Mouse (Mus musculus) embryonic facial prominence, embryonic 14.5 days (tissue): ENCODE results near the gene Rhob. TPM values are rescaled to one million over a fixed set of nuclear protein-coding genes. Genes with fewer than 3 reads are reported as not detected.
A peak's percentile ranks its signal among the peaks of the same experiment; 100 is the strongest.

Experiments used
- ATAC-seq: fragments of 200-750 bp; cut with Nextera tagmentation; 2 replicates; pipeline ENCODE4 v1.8.0; 2017; ENCODE audit warnings: low read depth, moderate number of reproducible peaks, moderate TSS enrichment
- DNase-seq: peaks from one replicate; pipeline ENCODE4 v3.0.0-alpha.2; 2015; ENCODE audit warnings: low spot score
- H3K27ac ChIP-seq: fragments of 300-500 bp; sonication (generic); replicated peaks from 2 replicates; pipeline ENCODE4 v1.5.1; 2014; ENCODE audit warnings: low read depth, mild to moderate bottlenecking, low read length, moderate library complexity
- H3K27me3 ChIP-seq: fragments of 300-500 bp; sonication (generic); replicated peaks from 2 replicates; pipeline ENCODE4 v1.6.1; 2014; ENCODE audit warnings: low read length; ENCODE audit not compliant: control insufficient read depth, insufficient read depth
- H3K36me3 ChIP-seq: fragments of 300-500 bp; sonication (generic); 2 replicates; pipeline ENCODE4 v1.6.1; 2014; ENCODE audit warnings: low read length, mixed read lengths; ENCODE audit not compliant: control insufficient read depth, insufficient read depth
- H3K4me1 ChIP-seq: fragments of 300-500 bp; sonication (generic); 2 replicates; pipeline ENCODE4 v1.6.1; 2014; ENCODE audit warnings: antibody characterized with exemption, low read length; ENCODE audit not compliant: control insufficient read depth, insufficient read depth
- H3K4me2 ChIP-seq: fragments of 300-500 bp; sonication (generic); 2 replicates; pipeline ENCODE4 v1.6.1; 2014; ENCODE audit warnings: low read depth, mild to moderate bottlenecking, low read length, moderate library complexity, mixed read lengths
- H3K4me3 ChIP-seq: fragments of 300-500 bp; sonication (generic); 2 replicates; pipeline ENCODE4 v1.5.1; 2014; ENCODE audit warnings: low read depth, mild to moderate bottlenecking, low read length
- H3K9ac ChIP-seq: fragments of 300-500 bp; sonication (generic); 2 replicates; pipeline ENCODE4 v1.6.1; 2014; ENCODE audit warnings: low read depth, mild to moderate bottlenecking, low read length, moderate library complexity, mixed read lengths
- H3K9me3 ChIP-seq: fragments of 300-500 bp; sonication (generic); 2 replicates; pipeline ENCODE4 v1.6.1; 2016; ENCODE audit warnings: low read length; ENCODE audit not compliant: control insufficient read depth
- WGBS: fragments of 180-500 bp; shearing (Covaris S2); extraction: QIAGEN DNeasy Blood & Tissue Kit; methylation state at CpG from one replicate; pipeline ENCODE4 v1.1.7; 2014; 5-methylcytosine and 5-hydroxymethylcytosine counted together
- polyA plus RNA-seq: library from polyadenylated mRNA; unstranded; fragments of >200 nt; fragmentation: Nextera tagmentation; extraction: Ambion mirVana; gene quantifications from 2 replicates; pipeline ENCODE4 v1.2.1, GENCODE M21; 2014

Gene Rhob
- 72.8 and 76.8 TPM in 2 replicates for polyA plus RNA-seq

DNA sequence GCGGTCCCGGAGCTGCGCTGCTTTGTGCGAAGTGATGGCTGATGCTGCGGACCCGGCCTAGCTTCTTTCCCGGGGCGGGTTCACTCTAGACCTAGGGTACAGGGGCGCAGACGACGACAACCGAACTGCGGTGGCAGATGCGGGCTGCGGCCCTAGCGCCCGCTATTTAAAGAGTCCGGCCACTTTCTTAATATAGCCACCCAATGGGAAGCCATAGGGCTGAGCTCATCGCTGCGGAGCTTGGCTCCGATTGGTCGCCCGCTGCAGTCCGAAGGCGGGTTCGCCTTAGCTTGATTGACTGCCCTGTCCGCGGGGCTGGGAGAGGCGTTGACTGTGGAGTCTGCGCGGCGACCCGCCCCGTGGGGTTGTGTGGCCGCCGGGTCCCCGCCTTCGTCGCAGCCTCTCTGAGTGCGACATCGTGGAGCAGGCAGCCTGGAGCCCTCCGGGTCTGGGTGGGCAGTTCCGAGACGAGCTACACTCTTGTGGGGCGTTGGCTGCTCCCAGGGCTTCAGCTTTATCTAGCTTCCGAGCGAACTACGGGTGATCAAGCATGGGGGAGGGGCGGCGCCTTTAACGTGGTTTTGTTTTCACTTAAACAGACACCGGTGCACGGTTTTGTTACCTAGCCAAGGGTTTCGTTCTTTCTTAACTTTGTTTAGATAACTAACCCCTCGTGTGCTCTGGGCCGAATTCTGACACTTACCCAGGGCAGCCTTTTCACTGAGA, at the start of gene Rhob:
Gene Rhob (minus strand): TSS at position 139 of the 726 bp plus-strand sequence.
- DNase-seq, result peak; percentile 99
- H3K4me2 ChIP-seq, result peak within 1 kb of the TSS; percentile 91
- no peaks in the 10 kb centered on the region for H3K27me3 ChIP-seq
- WGBS, result under 1% methylated on average over 46 of the region's 56 CpGs
- H3K36me3 ChIP-seq, result no peaks in the 10 kb centered on the region
- peak; percentile 97 for ATAC-seq
- H3K4me3 ChIP-seq, result peak within 1 kb of the TSS; percentile 93
- peaks cover 28% of the 10 kb centered on the region for H3K4me1 ChIP-seq
- peak within 1 kb of the TSS; percentile 100 for H3K9ac ChIP-seq
- peak within 1 kb of the TSS; percentile 100 for H3K27ac ChIP-seq
- H3K9me3 ChIP-seq, result no peaks in the 10 kb centered on the region

GRCm38 (mm10) chr12:8547357-8547756, 47.5 kb upstream of the Rhob start:
- Histone ChIP-seq H3K4me1 (no peaks in the 10 kb centered on the region), H3K4me3 (no peak overlapping the region), H3K4me2 (no peak overlapping the region), H3K27me3 (no peaks in the 10 kb centered on the region), H3K36me3 (no peaks in the 10 kb centered on the region), H3K9ac (no peak overlapping the region), H3K27ac (no peak overlapping the region), H3K9me3 (no peaks in the 10 kb centered on the region)
- DNase-seq (peak; percentile 84), ATAC-seq (peak; percentile 72)
- 20% methylated on average over 11 of the region's 11 CpGs for WGBS

DNA sequence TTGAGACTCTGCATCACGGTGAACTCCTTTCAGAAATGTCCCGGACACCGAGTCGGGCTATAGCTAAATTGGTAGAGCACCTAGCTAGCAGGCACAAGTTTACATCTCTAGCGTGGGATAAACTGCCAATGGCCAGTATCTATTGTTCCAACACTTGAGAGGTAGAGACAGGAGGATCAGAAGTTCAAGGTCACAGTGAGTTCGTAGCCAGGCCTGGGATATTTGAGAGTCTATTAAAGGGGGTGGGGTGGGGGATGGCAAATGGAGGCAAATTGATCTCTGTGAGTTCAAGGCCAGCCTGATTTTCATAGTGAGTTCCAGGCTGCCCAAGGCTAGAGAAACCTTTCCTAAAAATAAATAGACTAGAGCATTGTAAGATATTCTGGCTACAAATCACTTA, 47.0 kb upstream of the Rhob start:
- 86% methylated on average over 6 of the region's 6 CpGs for WGBS

GRCm38 (mm10) chr12:8545066-8545610, 45.3 kb upstream of the Rhob start:
- Histone ChIP-seq H3K9ac (no peak overlapping the region), H3K4me3 (no peak overlapping the region), H3K27me3 (no peaks in the 10 kb centered on the region), H3K4me1 (no peaks in the 10 kb centered on the region), H3K36me3 (no peaks in the 10 kb centered on the region), H3K4me2 (no peak overlapping the region), H3K27ac (no peak overlapping the region), H3K9me3 (no peaks in the 10 kb centered on the region)
- 86% methylated on average over 5 of the region's 5 CpGs for WGBS
- no peak for DNase-seq
- ATAC-seq, result no peak

More for the DNA sequence above, 47.0 kb upstream of the Rhob start:
- no peak overlapping the region for H3K27ac ChIP-seq
- no peaks in the 10 kb centered on the region for H3K36me3 ChIP-seq
- no peaks in the 10 kb centered on the region for H3K9me3 ChIP-seq
- H3K9ac ChIP-seq, result no peak overlapping the region
- H3K4me3 ChIP-seq, result no peak overlapping the region
- ATAC-seq (no peak), DNase-seq (no peak)
- H3K4me2 ChIP-seq, result no peak overlapping the region
- H3K27me3 ChIP-seq, result no peaks in the 10 kb centered on the region
- no peaks in the 10 kb centered on the region for H3K4me1 ChIP-seq

DNA sequence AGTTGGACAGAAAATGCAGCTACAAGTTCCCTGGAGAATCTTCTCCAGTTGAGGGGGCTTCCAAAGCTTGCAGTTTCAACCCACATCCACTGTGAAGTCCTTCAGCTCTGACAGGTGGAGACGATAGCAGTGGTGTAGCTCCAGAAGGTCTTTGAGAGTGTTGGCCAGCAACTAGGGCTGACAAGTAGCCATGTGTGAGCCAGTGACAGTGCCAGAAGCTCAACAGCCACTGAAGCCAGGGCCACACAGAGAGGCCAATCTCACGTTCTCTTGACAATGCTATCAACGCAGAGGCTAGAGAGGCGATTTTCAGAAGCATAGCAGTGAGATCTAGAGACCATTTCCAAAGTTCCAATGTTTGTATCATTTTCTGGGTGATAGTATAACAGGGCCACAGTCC, 42.6 kb upstream of the Rhob start:
- ATAC-seq, result no peak
- H3K27me3 ChIP-seq, result no peaks in the 10 kb centered on the region
- no peak for DNase-seq

DNA sequence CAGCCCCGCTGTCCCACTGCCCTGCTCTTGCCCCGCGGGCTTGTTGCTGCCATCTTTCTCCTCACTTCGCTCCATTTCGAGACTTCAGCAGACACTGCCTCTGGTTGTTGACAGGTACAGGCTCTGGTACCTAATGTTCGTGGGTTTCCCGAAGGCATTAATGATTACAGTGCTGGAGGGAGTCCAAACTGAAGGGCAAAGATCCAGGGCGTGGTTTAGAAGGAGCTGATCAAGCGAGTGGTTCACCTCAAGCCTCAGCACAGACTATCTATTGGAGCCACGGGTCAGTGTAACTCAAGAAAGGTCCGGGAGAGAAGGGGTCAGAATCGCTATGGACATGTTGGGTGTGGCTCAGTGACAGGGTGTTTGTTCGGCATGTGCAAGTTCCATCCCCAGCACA, 39.7 kb upstream of the Rhob start:
- H3K4me1 ChIP-seq, result no peaks in the 10 kb centered on the region
- no peaks in the 10 kb centered on the region for H3K9me3 ChIP-seq
- no peaks in the 10 kb centered on the region for H3K27me3 ChIP-seq
- no peak overlapping the region for H3K9ac ChIP-seq
- H3K4me3 ChIP-seq, result no peak overlapping the region
- DNase-seq (no peak), ATAC-seq (no peak)
- WGBS, result 83% methylated on average over 13 of the region's 13 CpGs
- H3K27ac ChIP-seq, result no peak overlapping the region
- no peaks in the 10 kb centered on the region for H3K36me3 ChIP-seq
- H3K4me2 ChIP-seq, result no peak overlapping the region

More for the DNA sequence above, 42.6 kb upstream of the Rhob start:
- Histone ChIP-seq H3K27ac (no peak overlapping the region), H3K36me3 (no peaks in the 10 kb centered on the region), H3K4me2 (no peak overlapping the region), H3K9ac (no peak overlapping the region), H3K4me3 (no peak overlapping the region), H3K9me3 (no peaks in the 10 kb centered on the region), H3K4me1 (no peaks in the 10 kb centered on the region)
- 83% methylated on average over 4 of the region's 4 CpGs for WGBS

GRCm38 (mm10) chr12:8537291-8537690, 37.5 kb upstream of the Rhob start:
- no peaks in the 10 kb centered on the region for H3K36me3 ChIP-seq
- WGBS, result 86% methylated on average over 5 of the region's 5 CpGs
- ATAC-seq, result no peak
- H3K9me3 ChIP-seq, result no peaks in the 10 kb centered on the region
- H3K4me1 ChIP-seq, result no peaks in the 10 kb centered on the region
- DNase-seq, result no peak
- H3K27me3 ChIP-seq, result no peaks in the 10 kb centered on the region
- H3K4me2 ChIP-seq, result no peak overlapping the region
- H3K4me3 ChIP-seq, result no peak overlapping the region
- no peak overlapping the region for H3K9ac ChIP-seq
- no peak overlapping the region for H3K27ac ChIP-seq

GRCm38 (mm10) chr12:8536221-8536965, 36.6 kb upstream of the Rhob start:
- Histone ChIP-seq H3K36me3 (no peaks in the 10 kb centered on the region), H3K9ac (no peak overlapping the region), H3K4me2 (no peak overlapping the region), H3K9me3 (no peaks in the 10 kb centered on the region), H3K4me1 (no peaks in the 10 kb centered on the region), H3K27ac (no peak overlapping the region), H3K4me3 (no peak overlapping the region), H3K27me3 (no peaks in the 10 kb centered on the region)
- DNase-seq (no peak), ATAC-seq (no peak)
- WGBS, result 78% methylated on average over 9 of the region's 9 CpGs
